Mouse (Mus musculus) intestine, embryonic 14.5 days (tissue): Measurements from ENCODE around the gene Prr23a1. TPM values are rescaled to one million over a fixed set of nuclear protein-coding genes. Genes with fewer than 3 reads are reported as not detected.
A peak's percentile ranks its signal among the peaks of the same experiment; 100 is the strongest.
"Not testable (repeated sequence)": the region's sequence is repeated elsewhere in the genome, so short reads cannot be mapped to it uniquely, and the experiment has no call there.

Experiments
- ATAC-seq: fragments of 200-750 bp; cut with Nextera tagmentation; replicated peaks from 2 replicates; pipeline ENCODE4 v1.8.0; 2017; ENCODE audit warnings: low read depth, moderate number of reproducible peaks, moderate TSS enrichment, moderate library complexity; ENCODE audit not compliant: low FRiP score, low TSS enrichment
- DNase-seq: peaks from one replicate; pipeline ENCODE4 v3.0.0-alpha.2; 2018; ENCODE audit warnings: low spot score
- H3K27ac ChIP-seq: fragments of 300-500 bp; sonication (generic); 2 replicates; pipeline ENCODE4 v1.5.1; 2014; ENCODE audit warnings: low read depth, mild to moderate bottlenecking, control low read depth
- H3K27me3 ChIP-seq: fragments of 300-500 bp; sonication (generic); replicated peaks from 2 replicates; pipeline ENCODE4 v1.6.1; 2014; ENCODE audit warnings: low read length, control low read depth; ENCODE audit not compliant: control insufficient read depth, insufficient read depth
- H3K36me3 ChIP-seq: fragments of 300-500 bp; sonication (generic); 2 replicates; pipeline ENCODE4 v1.6.1; 2014; ENCODE audit warnings: low read length, control low read depth; ENCODE audit not compliant: control insufficient read depth, insufficient read depth
- H3K4me1 ChIP-seq: fragments of 300-500 bp; sonication (generic); replicated peaks from 2 replicates; pipeline ENCODE4 v1.6.1; 2014; ENCODE audit warnings: low read length, control low read depth, mixed read lengths; ENCODE audit not compliant: control insufficient read depth, insufficient read depth
- H3K4me2 ChIP-seq: fragments of 300-500 bp; sonication (generic); 2 replicates; pipeline ENCODE4 v1.6.1; 2014; ENCODE audit warnings: low read length
- H3K4me3 ChIP-seq: fragments of 300-500 bp; sonication (generic); 2 replicates; pipeline ENCODE4 v1.5.1; 2014; ENCODE audit warnings: low read depth, low read length, control low read depth, mixed read lengths
- H3K9ac ChIP-seq: fragments of 300-500 bp; sonication (generic); 2 replicates; pipeline ENCODE4 v1.6.1; 2014; ENCODE audit warnings: mild to moderate bottlenecking, low read length
- H3K9me3 ChIP-seq: fragments of 300-500 bp; sonication (generic); 2 replicates; pipeline ENCODE4 v1.6.1; 2016; ENCODE audit warnings: low read length, control low read depth; ENCODE audit not compliant: control insufficient read depth
- WGBS: fragments of 180-500 bp; shearing (Covaris S2); extraction: QIAGEN DNeasy Blood & Tissue Kit; methylation state at CpG from one replicate; pipeline ENCODE4 v1.1.7; 2014; 5-methylcytosine and 5-hydroxymethylcytosine counted together
- polyA plus RNA-seq: library from polyadenylated mRNA; unstranded; fragments of >200 nt; fragmentation: Nextera tagmentation; extraction: Ambion mirVana; gene quantifications from 2 replicates; pipeline ENCODE4 v1.2.1, GENCODE M21; 2014

Gene Prr23a1
- not detected in 2 replicates for polyA plus RNA-seq

GRCm38 (mm10) chr9:98842117-98842516 is at the start of gene Prr23a1:
Gene Prr23a1, plus strand, starts transcription at chr9:98842503.
- H3K4me1 ChIP-seq, result no peaks in the 10 kb centered on the region
- DNase-seq (no peak), ATAC-seq (no peak)
- H3K9ac ChIP-seq, result no peak within 1 kb of the TSS
- H3K4me3 ChIP-seq, result no peak within 1 kb of the TSS
- 0 out of 2 replicates have a peak within 1 kb of the TSS, but pooled peaks have one; percentile 22 for H3K4me2 ChIP-seq
- H3K27me3 ChIP-seq, result no peaks in the 10 kb centered on the region
- H3K27ac ChIP-seq, result no peak within 1 kb of the TSS
- no peaks in the 10 kb centered on the region for H3K36me3 ChIP-seq
- H3K9me3 ChIP-seq, result no peaks in the 10 kb centered on the region
- WGBS, result 51% methylated on average over 22 of the region's 22 CpGs

- Histone ChIP-seq H3K4me1 (no peaks in the 10 kb centered on the region), H3K9ac (no peak overlapping the region), H3K27me3 (no peaks in the 10 kb centered on the region), H3K36me3 (no peaks in the 10 kb centered on the region), H3K9me3 (no peaks in the 10 kb centered on the region), H3K4me2 (no peak overlapping the region), H3K4me3 (no peak overlapping the region), H3K27ac (no peak overlapping the region)
- DNase-seq (no peak), ATAC-seq (no peak)
- 59% methylated on average over 1 of the region's 1 CpGs for WGBS
These were observed 43.3 kb upstream of the Prr23a1 start for GRCm38 (mm10) chr9:98799021-98799420.

GRCm38 (mm10) chr9:98803971-98804370 is 38.3 kb upstream of the Prr23a1 start:
- Histone ChIP-seq H3K9ac (no peak overlapping the region), H3K27me3 (no peaks in the 10 kb centered on the region), H3K9me3 (no peaks in the 10 kb centered on the region), H3K4me1 (no peaks in the 10 kb centered on the region), H3K4me3 (no peak overlapping the region), H3K36me3 (no peaks in the 10 kb centered on the region), H3K27ac (no peak overlapping the region), H3K4me2 (no peak overlapping the region)
- no peak for ATAC-seq
- peak; percentile 37 for DNase-seq
- 58% methylated on average over 12 of the region's 12 CpGs for WGBS

- ATAC-seq (no peak), DNase-seq (peak; percentile 47)
- Histone ChIP-seq H3K4me3 (no peak overlapping the region), H3K9ac (no peak overlapping the region), H3K27me3 (no peaks in the 10 kb centered on the region), H3K9me3 (no peaks in the 10 kb centered on the region), H3K27ac (no peak overlapping the region), H3K4me2 (no peak overlapping the region), H3K4me1 (no peaks in the 10 kb centered on the region), H3K36me3 (no peaks in the 10 kb centered on the region)
- WGBS, result 64% methylated on average over 15 of the region's 15 CpGs
These were observed 36.8 kb upstream of the Prr23a1 start for GRCm38 (mm10) chr9:98805511-98805910.

- no peak for ATAC-seq
- Histone ChIP-seq H3K9me3 (no peaks in the 10 kb centered on the region), H3K9ac (no peak overlapping the region), H3K27ac (no peak overlapping the region), H3K4me1 (no peaks in the 10 kb centered on the region), H3K4me3 (no peak overlapping the region), H3K27me3 (no peaks in the 10 kb centered on the region), H3K36me3 (no peaks in the 10 kb centered on the region), H3K4me2 (no peak overlapping the region)
- 82% methylated on average over 3 of the region's 3 CpGs for WGBS
- DNase-seq, result no peak
These were observed 36.4 kb upstream of the Prr23a1 start for GRCm38 (mm10) chr9:98805934-98806333.

GRCm38 (mm10) chr9:98807631-98808030 is 34.7 kb upstream of the Prr23a1 start:
- DNase-seq, result peak; percentile 25
- Histone ChIP-seq H3K27me3 (no peaks in the 10 kb centered on the region), H3K4me1 (no peaks in the 10 kb centered on the region), H3K36me3 (no peaks in the 10 kb centered on the region), H3K9ac (no peak overlapping the region), H3K4me2 (no peak overlapping the region), H3K9me3 (no peaks in the 10 kb centered on the region), H3K4me3 (no peak overlapping the region), H3K27ac (no peak overlapping the region)
- ATAC-seq, result no peak
- WGBS, result 91% methylated on average over 8 of the region's 8 CpGs

- WGBS, result 65% methylated on average over 2 of the region's 2 CpGs
- DNase-seq, result peak; percentile 68
- not testable (repeated sequence) for H3K4me3 ChIP-seq, H3K4me1 ChIP-seq, H3K27me3 ChIP-seq, H3K27ac ChIP-seq, H3K36me3 ChIP-seq, H3K9me3 ChIP-seq, H3K9ac ChIP-seq, H3K4me2 ChIP-seq
- ATAC-seq, result 0 out of 2 replicates have a peak, but pooled peaks have one; percentile 8
These were observed 32.8 kb upstream of the Prr23a1 start for GRCm38 (mm10) chr9:98809526-98809925.

GRCm38 (mm10) chr9:98816066-98816465 is 26.2 kb upstream of the Prr23a1 start:
- DNase-seq, result peak; percentile 13
- H3K9ac ChIP-seq, result no peak overlapping the region
- no peak for ATAC-seq
- H3K4me2 ChIP-seq, result no peak overlapping the region
- no peaks in the 10 kb centered on the region for H3K36me3 ChIP-seq
- no peak overlapping the region for H3K4me3 ChIP-seq
- H3K9me3 ChIP-seq, result no peaks in the 10 kb centered on the region
- no peaks in the 10 kb centered on the region for H3K27me3 ChIP-seq
- no peak overlapping the region for H3K27ac ChIP-seq
- 64% methylated on average over 3 of the region's 3 CpGs for WGBS
- no peaks in the 10 kb centered on the region for H3K4me1 ChIP-seq

- Histone ChIP-seq H3K4me1 (no peaks in the 10 kb centered on the region), H3K36me3 (no peaks in the 10 kb centered on the region), H3K4me2 (no peak overlapping the region), H3K9me3 (no peaks in the 10 kb centered on the region), H3K27ac (no peak overlapping the region), H3K4me3 (no peak overlapping the region), H3K27me3 (no peaks in the 10 kb centered on the region), H3K9ac (no peak overlapping the region)
- WGBS, result 86% methylated on average over 7 of the region's 7 CpGs
- DNase-seq (peak; percentile 34), ATAC-seq (no peak)
These were observed 24.7 kb upstream of the Prr23a1 start for GRCm38 (mm10) chr9:98817592-98817991.
